Mouse (Mus musculus) G1E-ER4 (cell line): ENCODE results near the gene Togaram2. TPM values are rescaled to one million over a fixed set of nuclear protein-coding genes. Genes with fewer than 3 reads are reported as not detected.
"Not testable (repeated sequence)": the region's sequence is repeated elsewhere in the genome, so short reads cannot be mapped to it uniquely, and the experiment has no call there.

ENCODE experiments used
- GATA1 ChIP-seq: IDR thresholded peaks from one replicate; pipeline ENCODE4 v1.8.0; 2012; ENCODE audit warnings: low read length, inconsistent platforms
- polyA plus RNA-seq: library from polyadenylated mRNA; stranded (reverse); fragments of >175 nt; gene quantifications from 2 replicates; pipeline ENCODE4 v1.2.3, GENCODE M21; 2012

The Togaram2 gene
- polyA plus RNA-seq, 1 experiment = not detected

- no peak for TF ChIP-seq GATA1
Measured at GRCm38 (mm10) chr17:71749616-71750168, 76.6 kb downstream of the Togaram2 start.

- no peak for TF ChIP-seq GATA1
Measured at GRCm38 (mm10) chr17:71752831-71753230, 79.8 kb downstream of the Togaram2 start, which contains the start of gene Pcare. Gene Pcare (minus strand): TSS chr17:71752894.

GRCm38 (mm10) chr17:71760536-71760935 lies 87.5 kb downstream of the Togaram2 start:
- TF ChIP-seq GATA1 = no peak

- TF ChIP-seq GATA1 = not testable (repeated sequence)
Measured at GRCm38 (mm10) chr17:71768173-71768572, 95.1 kb downstream of the Togaram2 start, which contains the start of gene Clip4. Gene Clip4 (plus strand): TSS chr17:71768473.

- TF ChIP-seq GATA1 = no peak
Measured at GRCm38 (mm10) chr17:71769564-71769963, 96.5 kb downstream of the Togaram2 start.

- no peak for TF ChIP-seq GATA1
Measured at GRCm38 (mm10) chr17:71770696-71771095, 97.6 kb downstream of the Togaram2 start.

GRCm38 (mm10) chr17:71774173-71774572 lies 101.1 kb downstream of the Togaram2 start:
- no peak for TF ChIP-seq GATA1

- TF ChIP-seq GATA1 = no peak
Measured at GRCm38 (mm10) chr17:71775279-71775678, 102.2 kb downstream of the Togaram2 start.

- TF ChIP-seq GATA1 = no peak
Measured at GRCm38 (mm10) chr17:71778696-71779095, 105.6 kb downstream of the Togaram2 start.

Other genes starting within 250 kb of the Togaram2 start
- gene Gm4707, start 213.3 kb upstream of the Togaram2 start, polyA plus RNA-seq = 0.05 TPM in 1 of 2 replicates, not detected in the other
- 14.8 and 17.8 TPM in 2 replicates for gene Smchd1, start 197.9 kb upstream of the Togaram2 start, polyA plus RNA-seq
- gene Ndc80, start 146.4 kb upstream of the Togaram2 start, polyA plus RNA-seq = 1.6 and 9.4 TPM in 2 replicates
- not detected in 2 replicates for gene Spdya, start 121.2 kb upstream of the Togaram2 start, polyA plus RNA-seq
- 53.5 and 58.7 TPM in 2 replicates for gene Wdr43, start 57.4 kb upstream of the Togaram2 start, polyA plus RNA-seq
- gene Pcare, start 79.6 kb downstream of the Togaram2 start, polyA plus RNA-seq = not detected in 2 replicates
- gene Clip4, start 95.2 kb downstream of the Togaram2 start, polyA plus RNA-seq = not detected in 2 replicates